Mouse (Mus musculus): ENCODE results near the gene Plekha3. TPM values are rescaled to one million over a fixed set of nuclear protein-coding genes. Genes with fewer than 3 reads are reported as not detected.

Gene Plekha3
- polyA plus RNA-seq (2015; fragmentation: Nextera tagmentation; extraction: Ambion mirVana) = 14.5 and 20.9 TPM in 2 replicates

GRCm38 (mm10) chr2:76674725-76675427 is at the start of gene Plekha3:
TSS of gene Plekha3 (plus strand) at chr2:76675281.

GRCm38 (mm10) chr2:76647883-76648570 is 27.1 kb upstream of the Plekha3 start, which contains the start of the genes Prkra and Pjvk:
TSS of gene Prkra (minus strand) at chr2:76648015.
TSS of gene Pjvk (plus strand) at chr2:76648476.

DNA sequence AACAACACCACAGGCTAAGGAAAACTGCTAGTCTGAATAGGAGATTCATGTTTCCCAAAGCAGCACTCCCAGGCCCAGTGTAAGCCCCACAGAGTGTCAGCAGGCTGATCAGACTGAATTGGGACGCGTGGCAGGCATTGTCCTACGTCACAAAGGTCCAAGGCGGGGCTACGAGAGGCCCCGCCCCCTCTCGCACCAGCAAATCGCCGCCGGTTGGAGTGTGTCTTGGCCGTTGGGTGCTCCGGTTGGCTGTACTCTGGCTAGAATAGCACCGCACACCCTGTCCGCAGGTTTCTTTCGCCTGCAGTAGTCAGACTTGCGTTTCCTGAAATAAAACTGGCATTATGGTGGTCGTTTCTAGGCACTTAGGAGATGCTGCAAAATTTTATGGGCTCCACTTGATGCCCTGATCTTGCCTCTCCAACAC is 2.1 kb upstream of the Plekha3 start, which contains the start of gene Fkbp7:
TSS of gene Fkbp7 (minus strand) at position 151 of the 427 bp plus-strand sequence.

Other genes with a start within 250 kb of the Plekha3 start
- gene Prkra, start 27.3 kb upstream of the Plekha3 start, polyA plus RNA-seq (2015; fragmentation: Nextera tagmentation; extraction: Ambion mirVana) = 59.6 and 62.3 TPM in 2 replicates
- 0.14 and 0.32 TPM in 2 replicates for gene Pjvk, start 26.8 kb upstream of the Plekha3 start, polyA plus RNA-seq (2015; fragmentation: Nextera tagmentation; extraction: Ambion mirVana)
- 126 and 195 TPM in 2 replicates for gene Fkbp7, start 2.2 kb upstream of the Plekha3 start, polyA plus RNA-seq (2015; fragmentation: Nextera tagmentation; extraction: Ambion mirVana)